20 mouse cellular contexts compared by ENCODE assay signal in genomic region chr9:120436854-120437253, GRCm38 (mm10). TPM values are rescaled to one million over a fixed set of nuclear protein-coding genes. Genes with fewer than 3 reads are reported as not detected.
DNase-seq lines count a peak whose midpoint lies in the region; ATAC-seq and TF ChIP-seq lines count a peak whose summit lies in the region.
"Had no signal": no experiment of that assay in that cellular context is flagged by ENCODE, and none has a peak within 500 bp of the region (broad histone marks: within the 10 kb centered on the region; RNA-seq: fewer than 3 reads in every experiment).

No protein-coding gene starts in this region.

- ATAC-seq in midbrain, embryonic 11.5 days (ENCODE audit: low FRiP score) = no peak
- ATAC-seq in midbrain, embryonic 14.5 days (ENCODE audit: low FRiP score, low TSS enrichment) = no peak
- ATAC-seq in forebrain, embryonic 12.5 days (ENCODE audit: low FRiP score) = no peak
- ATAC-seq in forebrain, embryonic 14.5 days = no peak
- no peak for ATAC-seq in forebrain, postnatal 0 days

- no peaks in the 10 kb centered on the region for H3K36me3 ChIP-seq in midbrain, embryonic 11.5 days (ENCODE audit: control insufficient read depth, insufficient read depth, low read length)
- H3K36me3 ChIP-seq in midbrain, embryonic 14.5 days (ENCODE audit: control insufficient read depth, insufficient read depth, low read length) = no peaks in the 10 kb centered on the region
- H3K36me3 ChIP-seq in forebrain, embryonic 12.5 days (replicated peaks) = no peaks in the 10 kb centered on the region
- H3K36me3 ChIP-seq in forebrain, embryonic 14.5 days (ENCODE audit: control insufficient read depth, insufficient read depth, low read length) = no peaks in the 10 kb centered on the region
- H3K36me3 ChIP-seq in forebrain, postnatal 0 days (ENCODE audit: insufficient read depth) = no peaks in the 10 kb centered on the region
- H3K36me3 ChIP-seq: embryonic facial prominence, embryonic 13.5 days; embryonic facial prominence, embryonic 15.5 days had no signal

- H3K4me2 ChIP-seq in midbrain, embryonic 11.5 days = no peak overlapping the region
- H3K4me2 ChIP-seq in midbrain, embryonic 14.5 days (ENCODE audit: low read length) = no peak overlapping the region
- no peak overlapping the region for H3K4me2 ChIP-seq in forebrain, embryonic 12.5 days
- no peak overlapping the region for H3K4me2 ChIP-seq in forebrain, embryonic 14.5 days (ENCODE audit: low read length)
- no peak overlapping the region for H3K4me2 ChIP-seq in forebrain, postnatal 0 days (ENCODE audit: low read depth)
- H3K4me2 ChIP-seq: embryonic facial prominence, embryonic 13.5 days; embryonic facial prominence, embryonic 15.5 days had no signal

- H3K9ac ChIP-seq in midbrain, embryonic 11.5 days (ENCODE audit: low read length) = no peak overlapping the region
- H3K9ac ChIP-seq in midbrain, embryonic 14.5 days (replicated peaks; ENCODE audit: low read length) = no peak overlapping the region
- no peak overlapping the region for H3K9ac ChIP-seq in forebrain, embryonic 12.5 days
- no peak overlapping the region for H3K9ac ChIP-seq in forebrain, embryonic 14.5 days (ENCODE audit: low read length)
- no peak overlapping the region for H3K9ac ChIP-seq in forebrain, postnatal 0 days
- H3K9ac ChIP-seq: embryonic facial prominence, embryonic 13.5 days; embryonic facial prominence, embryonic 15.5 days had no signal

- H3K27me3 ChIP-seq in midbrain, embryonic 11.5 days (ENCODE audit: control insufficient read depth, insufficient read depth, low read length) = no peaks in the 10 kb centered on the region
- H3K27me3 ChIP-seq in midbrain, embryonic 14.5 days (ENCODE audit: control insufficient read depth, insufficient read depth, low read length) = no peaks in the 10 kb centered on the region
- H3K27me3 ChIP-seq in forebrain, embryonic 12.5 days = no peaks in the 10 kb centered on the region
- no peaks in the 10 kb centered on the region for H3K27me3 ChIP-seq in forebrain, embryonic 14.5 days (replicated peaks; ENCODE audit: control insufficient read depth, insufficient read depth, low read length)
- no peaks in the 10 kb centered on the region for H3K27me3 ChIP-seq in forebrain, postnatal 0 days (ENCODE audit: insufficient read depth, low read length)
- H3K27me3 ChIP-seq: embryonic facial prominence, embryonic 15.5 days had no signal

- H3K4me3 ChIP-seq in midbrain, embryonic 11.5 days (ENCODE audit: low read depth, low read length) = no peak overlapping the region
- no peak overlapping the region for H3K4me3 ChIP-seq in midbrain, embryonic 14.5 days (replicated peaks; ENCODE audit: low read depth, low read length)
- no peak overlapping the region for H3K4me3 ChIP-seq in forebrain, embryonic 12.5 days (replicated peaks)
- H3K4me3 ChIP-seq in forebrain, embryonic 14.5 days (ENCODE audit: low read depth, low read length) = no peak overlapping the region
- H3K4me3 ChIP-seq in forebrain, postnatal 0 days (ENCODE audit: low read depth, low read length) = no peak overlapping the region
- H3K4me3 ChIP-seq: embryonic facial prominence, embryonic 13.5 days; embryonic facial prominence, embryonic 15.5 days; erythroblast, embryonic 14.5 days had no signal

- no peak overlapping the region for H3K27ac ChIP-seq in midbrain, embryonic 11.5 days (ENCODE audit: low read depth, low read length)
- no peak overlapping the region for H3K27ac ChIP-seq in midbrain, embryonic 14.5 days (replicated peaks; ENCODE audit: low read depth, low read length)
- peak overlapping the region; percentile 73; the same call in 1 of the 2 replicates for H3K27ac ChIP-seq in forebrain, embryonic 12.5 days
- peak overlapping the region; percentile 58; the same call in 1 of the 2 replicates for H3K27ac ChIP-seq in forebrain, embryonic 14.5 days (ENCODE audit: low read depth, low read length)
- H3K27ac ChIP-seq in forebrain, postnatal 0 days (ENCODE audit: low read depth, low read length) = 0 out of 2 replicates have a peak overlapping the region, but pooled peaks have one; percentile 21
- H3K27ac ChIP-seq: embryonic facial prominence, embryonic 13.5 days; embryonic facial prominence, embryonic 15.5 days had no signal

- H3K4me1 ChIP-seq in midbrain, embryonic 11.5 days (ENCODE audit: control insufficient read depth, insufficient read depth, low read length) = no peaks in the 10 kb centered on the region
- no peaks in the 10 kb centered on the region for H3K4me1 ChIP-seq in midbrain, embryonic 14.5 days (ENCODE audit: control insufficient read depth, insufficient read depth, low read length)
- H3K4me1 ChIP-seq in forebrain, embryonic 12.5 days = peaks cover 20% of the 10 kb centered on the region
- peaks cover 5% of the 10 kb centered on the region for H3K4me1 ChIP-seq in forebrain, embryonic 14.5 days (ENCODE audit: control insufficient read depth, insufficient read depth, low read length)
- no peaks in the 10 kb centered on the region for H3K4me1 ChIP-seq in forebrain, postnatal 0 days (ENCODE audit: insufficient read depth)
- H3K4me1 ChIP-seq: embryonic facial prominence, embryonic 13.5 days; embryonic facial prominence, embryonic 15.5 days had no signal

- no peak for TF ChIP-seq CTCF in forebrain, postnatal 0 days (IDR thresholded peaks at IDR 0.05; ENCODE audit: low read depth)

- peak; percentile 76 for DNase-seq in midbrain, embryonic 11.5 days (ENCODE audit: low spot score, missing footprints)
- no peak for DNase-seq in midbrain, embryonic 14.5 days
- DNase-seq in forebrain, embryonic 14.5 days (ENCODE audit: low spot score) = no peak
- no peak for DNase-seq in forebrain, postnatal 0 days
- DNase-seq in urinary bladder, postnatal 14 days (ENCODE audit: low spot score) = no peak
- DNase-seq in frontal cortex, adult 2 months (ENCODE audit: extremely low spot score in 1 of 2, low spot score in 1 of 2) = no peak
- DNase-seq in gastrocnemius, adult 8-10 months (ENCODE audit: low spot score in 2 of 2) = no peak
- DNase-seq: adrenal gland, adult 2 months; adrenal gland, postnatal 10 days; adrenal gland, postnatal 25 days; cerebellum, adult 11 months; cerebellum, adult 2 months; cerebellum, adult 9-10 months; cerebellum, postnatal 10 days; cerebellum, postnatal 25 days; embryo, embryonic 11 days had no signal

- no peaks in the 10 kb centered on the region; the same call in 1 of the 2 replicates for H3K9me3 ChIP-seq in midbrain, embryonic 11.5 days (ENCODE audit: control insufficient read depth, low read length)
- no peaks in the 10 kb centered on the region for H3K9me3 ChIP-seq in midbrain, embryonic 14.5 days (ENCODE audit: control insufficient read depth, low read length)
- H3K9me3 ChIP-seq in forebrain, embryonic 12.5 days = 0 out of 2 replicates have a peak, but pooled peaks cover 3% of the 10 kb centered on the region
- H3K9me3 ChIP-seq in forebrain, embryonic 14.5 days (replicated peaks; ENCODE audit: control insufficient read depth, low read length) = no peaks in the 10 kb centered on the region
- no peaks in the 10 kb centered on the region for H3K9me3 ChIP-seq in forebrain, postnatal 0 days (ENCODE audit: low read length)
- H3K9me3 ChIP-seq: embryonic facial prominence, embryonic 13.5 days; embryonic facial prominence, embryonic 15.5 days had no signal

- WGBS in midbrain, embryonic 11.5 days = 74% methylated on average over 2 of the region's 2 CpGs
- 69% methylated on average over 2 of the region's 2 CpGs for WGBS in midbrain, embryonic 14.5 days
- 62% methylated on average over 2 of the region's 2 CpGs for WGBS in forebrain, embryonic 12.5 days
- 47% methylated on average over 2 of the region's 2 CpGs for WGBS in forebrain, embryonic 14.5 days
- WGBS in forebrain, postnatal 0 days = 30% methylated on average over 2 of the region's 2 CpGs

RNA-seq across cellular contexts. Expression of gene Eif1b, which starts 55.2 kb away (rescaled TPM):
- 291 and 296 TPM in 2 replicates for polyA plus RNA-seq in midbrain, embryonic 11.5 days (2014; fragmentation: Nextera tagmentation; extraction: Ambion mirVana)
- 310 and 316 TPM in 2 replicates for polyA plus RNA-seq in midbrain, embryonic 14.5 days (2014; fragmentation: Nextera tagmentation; extraction: Ambion mirVana)
- polyA plus RNA-seq in forebrain, embryonic 12.5 days (2016; fragmentation: Nextera tagmentation; extraction: Ambion mirVana) = 407 and 434 TPM in 2 replicates
- 454 and 479 TPM in 2 replicates for polyA plus RNA-seq in forebrain, embryonic 14.5 days (2014; fragmentation: Nextera tagmentation; extraction: Ambion mirVana)
- 128 and 168 TPM in 2 replicates for total RNA-seq in forebrain, postnatal 0 days (2014; rRNA removed)
- 507 and 639 TPM in 2 replicates for polyA plus RNA-seq in forebrain, postnatal 0 days (2015; fragmentation: Nextera tagmentation; extraction: Ambion mirVana)
- polyA plus RNA-seq in frontal cortex, adult 2 months (2012; rRNA removed) = 150 and 166 TPM in 2 replicates
- total RNA-seq in gastrocnemius, adult 8-10 months (2022) = 10 to 100 TPM; 38.4 to 44.6 (median 42.4) TPM

Comparison
In these comparisons a context has a peak if more than half of its experiments do, and no peak if none do; other contexts are left out.
1. H3K27ac ChIP-seq: peak in forebrain, embryonic 12.5 days (single experiment), forebrain, embryonic 14.5 days (single experiment) and forebrain, postnatal 0 days (single experiment); none in midbrain, embryonic 11.5 days (single experiment) and midbrain, embryonic 14.5 days (single experiment).